Mouse (Mus musculus): ENCODE measurements around the gene Bnc2.
A peak's percentile ranks its signal among the peaks of the same experiment; 100 is the strongest.

Gene Bnc2

DNA sequence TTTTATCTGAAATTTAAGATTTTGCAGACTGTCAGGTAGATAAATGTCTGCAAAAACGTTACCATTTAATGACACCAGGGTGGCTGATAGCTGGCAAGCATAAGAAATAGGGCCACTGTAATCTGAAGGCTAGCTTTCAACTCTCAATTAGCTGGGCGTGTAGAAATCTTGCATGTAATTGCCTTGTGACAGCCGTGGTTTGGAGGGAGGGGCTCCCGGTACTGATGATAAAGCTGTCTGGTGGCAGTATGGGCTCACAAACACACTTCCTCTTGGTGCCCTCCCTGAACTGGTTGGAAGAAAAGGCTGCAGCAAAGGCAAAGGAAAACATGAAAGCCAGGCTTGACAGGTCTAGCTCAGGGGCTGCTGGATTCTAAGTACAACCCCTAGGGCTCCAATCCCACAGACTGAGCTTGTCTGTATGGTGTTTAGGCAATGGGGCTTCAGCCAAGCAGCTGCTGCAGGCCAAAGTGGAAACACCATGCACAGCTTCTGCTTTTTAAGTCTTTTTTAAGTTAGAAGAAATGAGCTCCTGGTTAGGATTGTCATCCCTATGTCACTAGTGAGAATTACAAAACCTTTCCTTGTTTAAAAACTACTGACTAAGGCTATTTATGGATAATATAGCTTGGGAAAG lies 366.7 kb downstream of the Bnc2 start:
- DNase-seq, result peak; percentile 6

DNA sequence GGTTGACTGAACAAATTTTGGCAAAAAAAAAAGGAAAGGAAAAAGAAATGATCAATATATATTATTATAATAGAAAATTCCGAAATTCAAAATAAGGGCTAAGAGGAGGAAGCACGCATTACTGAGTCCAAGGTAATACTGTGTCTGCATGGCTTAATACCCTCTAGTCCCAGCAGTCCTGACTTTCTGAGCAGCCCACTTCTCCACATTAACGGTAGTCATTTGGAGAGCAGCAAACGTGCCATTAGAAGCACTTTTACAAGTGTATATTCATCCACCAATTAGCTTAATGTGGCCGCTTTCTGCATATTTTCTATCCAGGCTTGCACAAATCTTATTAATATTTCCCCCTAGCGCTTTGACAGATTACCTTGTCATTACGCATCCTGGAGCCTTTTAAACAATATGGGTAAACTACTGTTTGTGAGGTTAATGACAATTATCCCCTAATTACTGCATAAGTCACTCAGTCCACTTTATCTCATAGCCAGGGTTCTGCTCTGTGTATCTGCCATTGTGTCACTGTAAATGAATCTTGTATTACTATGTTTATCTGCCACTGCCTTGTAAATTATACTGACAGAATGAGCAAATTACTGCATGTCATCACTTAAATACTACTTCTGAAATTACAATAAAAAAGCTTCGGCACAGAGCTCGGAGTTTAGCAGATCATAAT lies 368.0 kb downstream of the Bnc2 start:
- peak; percentile 18 for DNase-seq

DNA sequence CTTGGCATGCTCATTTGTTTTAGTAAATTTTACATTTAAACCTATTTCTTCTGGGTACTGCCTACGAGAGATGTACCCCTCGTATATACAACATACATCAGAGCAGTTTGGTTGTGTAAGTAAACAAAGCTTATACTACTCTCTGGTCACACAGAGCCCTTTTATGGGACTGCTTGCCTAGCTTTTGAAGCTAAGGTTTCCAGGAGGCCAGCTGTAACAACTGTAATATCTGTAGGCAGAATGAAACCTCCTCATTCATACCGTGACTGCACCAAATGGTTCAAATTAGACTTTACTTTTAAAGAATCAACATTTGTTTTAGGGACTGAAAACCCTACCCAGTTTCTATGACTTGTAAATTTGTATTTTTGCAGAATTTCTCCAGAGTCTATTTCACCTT lies 372.1 kb downstream of the Bnc2 start:
- DNase-seq, result no peak

DNA sequence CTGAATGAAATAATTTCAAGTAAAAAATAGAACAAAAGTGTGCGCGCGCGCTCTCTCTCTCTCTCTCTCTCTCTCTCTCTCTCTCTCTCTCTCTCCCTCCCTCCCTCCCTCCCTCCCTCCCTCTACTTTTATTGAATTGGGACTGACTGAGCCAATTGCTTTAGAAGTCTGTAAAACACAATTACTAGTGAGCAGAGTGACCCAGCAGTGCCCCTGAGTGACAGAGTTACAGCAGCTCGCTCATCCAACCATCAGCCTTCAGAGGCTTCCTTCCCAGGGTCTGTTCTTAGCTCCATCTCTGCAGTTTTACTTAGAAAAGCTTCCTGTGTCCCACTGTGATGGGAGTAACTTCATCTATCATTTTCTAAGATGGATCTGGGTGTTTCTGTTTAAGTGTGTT lies 389.9 kb downstream of the Bnc2 start:
- no peak for DNase-seq

DNA sequence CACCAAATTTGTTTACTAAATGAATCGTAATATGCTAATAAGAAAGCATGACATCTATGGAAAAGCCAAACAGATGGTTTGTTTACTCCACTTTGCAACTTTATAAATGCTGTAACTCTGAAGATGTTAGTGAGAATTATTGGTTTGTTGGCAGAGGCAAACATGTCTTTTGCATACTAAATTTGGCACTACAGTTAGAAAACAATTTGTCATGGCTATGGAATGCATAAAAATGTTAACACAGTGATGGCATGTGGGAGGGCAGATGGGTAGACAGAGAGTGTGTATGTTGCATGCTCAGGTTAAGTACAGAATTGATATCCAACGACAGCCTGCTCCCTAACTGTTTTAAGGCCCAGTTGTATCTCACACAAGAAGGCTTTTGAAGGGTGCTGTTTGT lies 392.4 kb downstream of the Bnc2 start:
- DNase-seq, result no peak

DNA sequence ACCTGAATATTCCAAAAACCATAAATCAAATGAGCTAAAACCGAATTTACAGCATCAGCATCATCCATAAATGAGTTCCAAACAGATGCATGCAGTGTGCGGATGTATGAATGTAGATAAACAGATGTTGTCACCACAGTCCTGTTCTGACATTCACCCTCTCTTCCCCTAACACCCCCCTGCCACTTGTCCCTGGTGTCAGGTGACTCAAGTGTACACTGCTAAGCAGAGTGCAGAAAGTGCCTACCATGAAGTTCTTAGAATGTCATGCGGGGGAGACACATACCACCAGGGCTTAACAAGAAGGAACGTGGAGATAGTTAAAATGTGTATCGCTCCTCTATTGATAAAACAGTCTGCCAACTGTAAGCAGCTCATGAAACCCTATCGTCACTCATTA lies 396.9 kb downstream of the Bnc2 start:
- DNase-seq, result no peak

DNA sequence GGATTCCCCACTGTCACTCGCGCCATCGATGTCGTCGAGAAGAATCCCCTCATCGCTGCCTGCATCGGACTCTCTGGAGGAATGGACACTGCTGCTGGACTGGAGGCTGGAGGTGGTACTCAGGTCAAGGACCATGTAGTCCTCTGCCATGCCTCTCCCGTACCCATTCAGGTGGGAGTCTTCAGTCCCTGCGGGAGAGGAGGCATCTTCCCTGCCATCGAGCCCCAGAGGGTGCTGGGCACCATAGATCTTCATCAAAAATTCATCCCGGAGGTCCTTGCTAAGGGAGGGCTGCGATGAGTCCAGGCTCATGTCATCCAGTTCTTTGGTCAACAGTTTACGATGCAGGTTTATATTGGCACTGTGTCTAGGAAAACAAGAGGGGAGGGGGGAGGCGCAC lies 399.0 kb downstream of the Bnc2 start:
- no peak for DNase-seq

DNA sequence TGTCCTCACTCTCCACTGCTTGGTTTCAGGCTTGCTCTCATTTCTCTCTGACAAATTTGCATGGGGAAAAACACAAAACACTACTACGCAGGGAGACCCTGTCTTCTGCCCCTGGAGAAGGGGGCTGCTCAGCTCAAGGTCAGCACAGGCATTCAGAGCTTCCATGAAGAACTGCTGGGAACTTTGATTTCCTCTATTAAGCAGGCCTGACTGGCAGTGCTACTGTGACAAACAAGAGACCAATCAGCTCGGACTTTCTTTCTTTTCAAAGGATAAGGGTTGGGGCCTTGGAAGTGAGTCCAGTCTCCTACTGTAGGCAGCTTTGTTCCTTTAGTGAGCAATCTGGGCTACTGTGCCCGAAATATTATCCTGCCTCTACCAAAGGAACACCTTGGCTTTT lies 400.9 kb downstream of the Bnc2 start:
- DNase-seq, result no peak

DNA sequence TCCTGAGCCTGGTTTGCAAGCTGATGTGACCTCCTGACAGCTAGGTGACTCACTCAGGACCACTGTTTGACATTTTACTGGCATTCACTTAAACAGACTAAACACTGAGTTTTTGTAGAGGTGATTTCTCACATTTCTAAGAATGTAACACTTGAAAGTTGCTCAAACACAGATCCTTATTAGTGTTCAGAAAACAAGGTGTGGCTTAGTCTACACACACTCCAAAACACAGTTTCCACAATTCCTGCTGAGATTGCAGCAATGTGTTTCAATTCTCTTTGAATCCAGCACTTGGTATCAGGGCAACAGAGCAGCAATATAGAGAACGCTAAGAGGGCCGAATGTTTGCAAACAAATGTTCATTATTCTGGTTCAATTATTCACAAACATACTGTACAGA lies 402.2 kb downstream of the Bnc2 start:
- no peak for DNase-seq

DNA sequence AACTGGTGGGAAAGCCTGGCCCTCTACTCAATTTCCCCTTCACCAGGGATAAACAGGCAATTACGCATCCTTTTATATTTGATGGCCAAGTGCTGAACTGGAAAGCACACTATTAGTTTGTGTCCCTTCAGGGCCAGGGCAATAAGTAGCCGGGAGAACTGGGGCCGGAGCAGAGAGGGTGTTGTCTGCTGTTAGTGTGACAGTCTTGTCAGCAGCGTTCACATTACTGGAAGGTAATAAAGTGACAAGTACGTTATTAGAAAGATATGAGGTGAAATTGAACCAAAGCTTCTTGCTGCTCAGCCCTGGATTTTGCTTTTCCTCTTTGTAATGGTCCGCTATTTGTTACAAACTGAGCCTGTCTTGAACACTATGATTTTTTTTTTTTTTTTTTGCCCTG lies 405.2 kb downstream of the Bnc2 start:
- DNase-seq, result no peak

DNA sequence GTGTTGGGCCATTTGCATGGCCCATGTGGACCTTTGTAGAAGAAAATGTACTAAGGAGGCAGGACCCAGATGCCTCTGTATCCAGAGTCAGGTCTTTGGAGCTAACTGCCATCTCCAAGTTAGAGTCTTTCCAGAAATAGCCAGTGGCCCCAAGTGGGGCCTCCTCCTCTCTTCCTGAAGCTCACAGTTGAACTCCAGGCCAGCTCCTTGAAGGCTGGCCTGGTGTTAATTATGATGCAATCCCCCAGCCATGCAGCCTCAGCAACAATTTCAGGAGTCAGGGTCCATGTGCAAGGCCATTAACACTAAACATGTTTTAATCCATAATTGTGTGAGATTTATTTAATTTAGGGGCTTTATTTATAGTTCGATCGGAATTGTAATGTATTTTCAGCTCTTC lies 427.7 kb downstream of the Bnc2 start:
- no peak for DNase-seq

DNA sequence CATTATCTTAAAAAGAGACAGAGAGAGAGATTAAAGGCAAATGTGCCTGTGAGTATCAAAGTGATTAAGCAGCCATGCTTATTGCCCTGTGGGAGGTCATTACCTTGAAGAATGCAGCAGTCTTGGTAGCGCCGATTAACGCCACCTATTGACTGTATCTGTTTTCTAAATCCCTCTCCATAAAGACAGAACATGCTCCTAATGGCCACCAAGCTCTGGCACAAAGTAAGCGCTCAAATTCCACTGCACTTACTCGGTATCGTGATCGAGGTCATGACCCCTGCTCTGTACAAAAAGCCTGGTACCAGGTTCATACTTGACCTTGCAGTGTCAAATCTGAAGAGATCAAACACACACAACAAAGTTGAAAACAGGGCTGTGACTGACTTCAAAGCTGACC lies 442.7 kb downstream of the Bnc2 start:
- no peak for DNase-seq

DNA sequence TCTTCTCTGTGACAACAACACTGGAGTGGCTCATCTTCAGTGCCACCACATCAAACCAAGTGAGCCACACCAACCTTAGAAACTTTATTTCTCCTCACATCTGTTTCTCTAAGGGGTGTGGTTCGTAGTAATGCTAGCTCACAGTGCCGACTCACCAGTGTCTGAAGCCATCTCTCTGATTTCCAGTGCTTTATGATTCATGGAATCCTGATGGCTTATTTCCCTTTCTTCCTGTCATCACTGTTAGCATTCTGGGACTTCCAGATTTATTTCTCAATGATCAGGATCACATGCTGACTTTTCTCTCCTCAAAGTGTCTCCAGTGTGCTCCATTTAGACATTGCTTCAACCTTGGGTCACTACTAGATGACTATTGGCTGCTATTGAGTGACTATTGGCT lies 443.8 kb downstream of the Bnc2 start:
- DNase-seq, result no peak

DNA sequence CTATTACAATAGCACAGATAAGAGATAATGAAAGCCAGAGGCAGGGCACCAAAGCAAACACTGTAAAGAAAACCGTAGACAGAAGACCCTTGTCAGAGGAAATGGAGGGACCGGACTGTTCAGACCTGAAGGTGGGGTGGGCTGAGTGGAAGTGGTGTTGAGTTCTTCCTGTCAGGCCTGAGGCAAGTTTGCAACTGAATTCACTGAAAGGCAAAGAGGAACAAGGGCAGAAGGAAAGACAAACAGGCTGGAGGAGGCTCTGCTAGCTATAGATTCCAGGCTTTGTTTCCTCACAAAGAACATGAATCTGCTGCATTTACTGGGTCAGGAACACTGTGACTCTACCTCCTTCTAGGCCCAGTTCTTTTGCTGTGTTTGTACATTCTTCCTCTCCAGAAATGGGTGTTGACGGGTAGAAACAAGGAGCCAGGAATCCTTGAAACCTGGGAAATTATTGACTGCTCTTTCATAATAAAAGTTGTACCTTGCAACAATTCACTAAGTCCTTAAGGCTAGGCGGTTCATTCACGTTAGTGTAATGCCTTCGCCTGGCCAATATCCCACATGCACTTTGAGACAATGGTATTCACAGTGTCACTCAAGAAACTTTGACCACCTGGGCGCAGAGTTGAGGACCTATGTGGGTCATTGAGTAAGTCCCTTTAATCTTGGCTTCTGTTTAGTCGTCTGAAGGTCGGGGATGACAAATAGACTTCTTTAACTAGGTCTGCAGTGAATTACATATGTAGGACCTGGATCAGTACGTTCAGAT lies 445.7 kb downstream of the Bnc2 start:
- no peak for DNase-seq

DNA sequence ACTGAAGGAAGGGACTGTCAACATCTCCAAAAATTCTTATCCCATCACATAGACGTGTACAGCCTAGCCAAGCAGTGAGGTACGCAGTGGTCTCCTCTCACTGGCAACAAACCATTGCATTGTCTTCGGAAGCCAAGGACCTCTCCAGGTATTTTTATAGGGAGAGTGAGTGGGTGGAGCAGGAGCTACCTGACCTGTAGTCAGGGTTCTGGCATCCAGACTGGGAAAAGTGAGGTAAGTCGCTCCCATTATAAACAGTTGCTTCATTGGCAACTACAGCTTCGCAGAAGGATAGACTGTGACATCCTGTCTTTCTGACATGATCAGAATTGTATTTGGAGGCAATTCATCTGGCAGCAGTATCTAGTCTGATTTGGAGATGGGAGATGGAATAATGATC lies 446.5 kb downstream of the Bnc2 start:
- DNase-seq, result no peak
